Mouse (Mus musculus) limb, embryonic 13.5 days (tissue): ENCODE measurements around the gene Olfr357. TPM values are rescaled to one million over a fixed set of nuclear protein-coding genes. Genes with fewer than 3 reads are reported as not detected.

Experiments used
- ATAC-seq: fragments of 200-750 bp; cut with Nextera tagmentation; 2 replicates; pipeline ENCODE4 v1.8.0; 2017; ENCODE audit warnings: low read depth, moderate number of reproducible peaks, moderate TSS enrichment; ENCODE audit not compliant: low FRiP score
- H3K27ac ChIP-seq: fragments of 300-500 bp; sonication (generic); 2 replicates; pipeline ENCODE4 v1.5.1; 2015; ENCODE audit warnings: inconsistent platforms, mild to moderate bottlenecking, moderate library complexity
- H3K27me3 ChIP-seq: fragments of 300-500 bp; sonication (generic); 2 replicates; pipeline ENCODE4 v1.6.1; 2015; ENCODE audit warnings: mild to moderate bottlenecking, inconsistent platforms
- H3K36me3 ChIP-seq: fragments of 300-500 bp; sonication (generic); 2 replicates; pipeline ENCODE4 v1.6.1; 2015; ENCODE audit warnings: inconsistent platforms, mild to moderate bottlenecking, moderate library complexity
- H3K4me1 ChIP-seq: fragments of 300-500 bp; sonication (generic); 2 replicates; pipeline ENCODE4 v1.6.1; 2015; ENCODE audit warnings: inconsistent platforms
- H3K4me2 ChIP-seq: fragments of 300-500 bp; sonication (generic); replicated peaks from 2 replicates; pipeline ENCODE4 v1.6.1; 2015; ENCODE audit warnings: inconsistent platforms, mild to moderate bottlenecking, moderate library complexity
- H3K4me3 ChIP-seq: fragments of 300-500 bp; sonication (generic); 2 replicates; pipeline ENCODE4 v1.5.1; 2015; ENCODE audit warnings: moderate library complexity, mild to moderate bottlenecking, inconsistent platforms
- H3K9ac ChIP-seq: fragments of 300-500 bp; sonication (generic); 2 replicates; pipeline ENCODE4 v1.6.1; 2015; ENCODE audit warnings: mild to moderate bottlenecking, inconsistent platforms
- H3K9me3 ChIP-seq: fragments of 300-500 bp; sonication (generic); 2 replicates; pipeline ENCODE4 v1.6.1; 2016; ENCODE audit warnings: inconsistent platforms
- WGBS: fragments of 180-500 bp; shearing (Covaris S2); methylation state at CpG from one replicate; pipeline ENCODE4 v1.1.7; 2015; 5-methylcytosine and 5-hydroxymethylcytosine counted together
- polyA plus RNA-seq: library from polyadenylated mRNA; unstranded; fragments of >200 nt; fragmentation: Nextera tagmentation; extraction: Ambion mirVana; gene quantifications from 2 replicates; pipeline ENCODE4 v1.2.1, GENCODE M21; 2015

Gene Olfr357
- not detected in 2 replicates for polyA plus RNA-seq

DNA sequence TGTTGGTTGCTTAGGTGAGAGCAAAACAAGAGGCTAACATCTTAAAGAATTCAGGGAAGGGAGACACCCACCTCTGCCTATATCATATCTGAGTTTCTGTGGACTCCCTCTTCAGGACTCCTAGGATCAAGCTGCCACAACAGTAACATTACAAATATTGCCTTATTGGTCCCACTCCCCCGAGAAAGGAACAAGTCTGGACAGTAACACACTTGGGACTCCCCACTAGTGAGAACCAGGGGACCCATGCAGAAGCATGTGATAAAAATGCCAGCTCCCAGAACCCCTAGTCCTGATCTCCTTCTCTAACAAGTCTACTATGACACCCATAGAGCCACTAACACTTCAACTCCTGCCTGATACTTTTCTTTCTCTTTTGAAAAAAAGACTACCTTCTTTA lies at the start of gene Olfr357:
Gene Olfr357, plus strand, starts transcription at position 301 of the 400 bp plus-strand sequence.
- Histone ChIP-seq H3K27me3 (no peaks in the 10 kb centered on the region), H3K36me3 (no peaks in the 10 kb centered on the region), H3K4me2 (no peak within 1 kb of the TSS), H3K9me3 (0 out of 2 replicates have a peak, but pooled peaks cover 7% of the 10 kb centered on the region), H3K9ac (no peak within 1 kb of the TSS), H3K27ac (no peak within 1 kb of the TSS), H3K4me3 (no peak within 1 kb of the TSS), H3K4me1 (no peaks in the 10 kb centered on the region)
- ATAC-seq = no peak
- 43% methylated on average over 1 of the region's 1 CpGs for WGBS

- Histone ChIP-seq H3K27me3 (no peaks in the 10 kb centered on the region), H3K36me3 (no peaks in the 10 kb centered on the region), H3K4me2 (no peak overlapping the region), H3K9me3 (peaks cover 11% of the 10 kb centered on the region; the same call in 1 of the 2 replicates), H3K4me3 (no peak overlapping the region), H3K4me1 (no peaks in the 10 kb centered on the region), H3K27ac (no peak overlapping the region), H3K9ac (no peak overlapping the region)
- 85% methylated on average over 1 of the region's 1 CpGs for WGBS
- no peak for ATAC-seq
These were observed 3.4 kb downstream of the Olfr357 start for GRCm38 (mm10) chr2:36997030-36997429.

- Histone ChIP-seq H3K4me2 (no peak within 1 kb of the TSS), H3K9ac (no peak within 1 kb of the TSS), H3K4me3 (no peak within 1 kb of the TSS), H3K36me3 (no peaks in the 10 kb centered on the region), H3K9me3 (peaks cover 12% of the 10 kb centered on the region; the same call in 1 of the 2 replicates), H3K27ac (no peak within 1 kb of the TSS), H3K27me3 (no peaks in the 10 kb centered on the region), H3K4me1 (no peaks in the 10 kb centered on the region)
- no peak for ATAC-seq
These were observed 15.6 kb downstream of the Olfr357 start, which contains the start of gene Olfr358 for GRCm38 (mm10) chr2:37009235-37009634. Gene Olfr358 (minus strand): TSS chr2:37009335.

Other genes starting within 250 kb of the Olfr357 start
- gene Olfr348, start 209.6 kb upstream of the Olfr357 start, polyA plus RNA-seq = not detected in 2 replicates
- not detected in 2 replicates for gene Olfr50, start 203.3 kb upstream of the Olfr357 start, polyA plus RNA-seq
- not detected in 2 replicates for gene Olfr3, start 176.8 kb upstream of the Olfr357 start, polyA plus RNA-seq
- not detected in 2 replicates for gene Olfr350, start 147.5 kb upstream of the Olfr357 start, polyA plus RNA-seq
- gene Olfr351, start 131.2 kb upstream of the Olfr357 start, polyA plus RNA-seq = not detected in 2 replicates
- not detected in 2 replicates for gene Olfr352, start 125.4 kb upstream of the Olfr357 start, polyA plus RNA-seq
- gene Olfr353, start 100.9 kb upstream of the Olfr357 start, polyA plus RNA-seq = not detected in 2 replicates
- not detected in 2 replicates for gene Olfr354, start 88.1 kb upstream of the Olfr357 start, polyA plus RNA-seq
- gene Olfr355, start 64.9 kb upstream of the Olfr357 start, polyA plus RNA-seq = not detected in 2 replicates
- not detected in 2 replicates for gene Olfr356, start 56.7 kb upstream of the Olfr357 start, polyA plus RNA-seq
- gene Olfr358, start 15.5 kb downstream of the Olfr357 start, polyA plus RNA-seq = not detected in 2 replicates
- not detected in 2 replicates for gene Olfr360, start 71.9 kb downstream of the Olfr357 start, polyA plus RNA-seq
- gene Olfr361, start 95.5 kb downstream of the Olfr357 start, polyA plus RNA-seq = not detected in 2 replicates
- not detected in 2 replicates for gene Olfr362, start 124.1 kb downstream of the Olfr357 start, polyA plus RNA-seq
- not detected in 2 replicates for gene Olfr364-ps1, start 145.5 kb downstream of the Olfr357 start, polyA plus RNA-seq
- gene Olfr365, start 194.4 kb downstream of the Olfr357 start, polyA plus RNA-seq = not detected in 2 replicates
- gene Olfr366, start 217.7 kb downstream of the Olfr357 start, polyA plus RNA-seq = not detected in 2 replicates